Mouse (Mus musculus): ENCODE measurements around the gene Gabrg2. TPM values are rescaled to one million over a fixed set of nuclear protein-coding genes. Genes with fewer than 3 reads are reported as not detected.

Gene Gabrg2
- polyA plus RNA-seq (2012; rRNA removed), result not detected in 2 replicates

DNA sequence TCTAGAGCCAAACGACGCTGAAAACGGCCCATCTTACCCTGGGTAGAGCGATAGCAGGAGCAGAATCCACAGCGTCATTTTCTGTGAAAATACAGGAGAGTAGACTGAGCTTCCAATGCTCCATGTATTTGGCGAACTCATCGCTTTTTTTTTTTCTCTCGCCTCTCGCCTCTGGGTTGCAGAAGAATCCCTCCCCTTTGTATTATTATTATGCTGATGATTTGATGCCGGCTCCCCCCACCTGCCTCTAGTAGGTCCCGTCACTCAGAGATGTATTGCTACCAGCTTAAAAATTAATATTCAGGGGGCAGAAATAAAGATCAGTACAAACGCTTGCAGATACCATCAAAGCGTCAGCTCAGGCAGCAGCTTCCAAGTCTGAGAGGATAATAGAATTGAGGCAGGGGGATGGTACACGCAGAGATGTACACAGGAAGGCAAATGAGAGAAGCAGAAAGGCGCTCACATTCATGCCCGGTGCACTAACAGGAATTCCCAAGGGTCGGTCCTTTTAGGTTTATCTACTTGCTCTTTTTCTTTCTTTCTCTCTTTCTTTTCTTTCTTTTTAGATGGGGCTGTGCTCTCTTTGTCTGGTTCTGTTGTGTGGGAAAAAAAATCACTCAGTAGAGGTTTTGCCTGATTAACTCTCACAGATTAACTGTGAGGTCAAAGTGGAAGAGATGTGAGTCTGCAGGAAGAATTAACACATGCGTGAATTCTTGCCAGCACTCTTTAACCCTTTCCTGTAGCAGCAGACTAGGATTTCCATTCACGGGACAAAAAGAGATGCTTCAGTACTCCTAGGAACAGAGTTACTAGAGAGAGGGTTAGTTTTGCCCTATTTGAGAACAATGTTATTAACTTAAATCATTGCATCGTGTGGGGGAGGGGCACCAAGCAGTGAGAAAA, at the start of gene Gabrg2:
TSS of gene Gabrg2 (minus strand) at position 668 of the 909 bp plus-strand sequence.

Other genes with a start within 250 kb of the Gabrg2 start
- gene Gabra1, start 182.1 kb upstream of the Gabrg2 start, polyA plus RNA-seq (2012; rRNA removed), result 1.6 and 1.9 TPM in 2 replicates

All from stomach, adult 2 months (tissue).